In the genomic region with DNA sequence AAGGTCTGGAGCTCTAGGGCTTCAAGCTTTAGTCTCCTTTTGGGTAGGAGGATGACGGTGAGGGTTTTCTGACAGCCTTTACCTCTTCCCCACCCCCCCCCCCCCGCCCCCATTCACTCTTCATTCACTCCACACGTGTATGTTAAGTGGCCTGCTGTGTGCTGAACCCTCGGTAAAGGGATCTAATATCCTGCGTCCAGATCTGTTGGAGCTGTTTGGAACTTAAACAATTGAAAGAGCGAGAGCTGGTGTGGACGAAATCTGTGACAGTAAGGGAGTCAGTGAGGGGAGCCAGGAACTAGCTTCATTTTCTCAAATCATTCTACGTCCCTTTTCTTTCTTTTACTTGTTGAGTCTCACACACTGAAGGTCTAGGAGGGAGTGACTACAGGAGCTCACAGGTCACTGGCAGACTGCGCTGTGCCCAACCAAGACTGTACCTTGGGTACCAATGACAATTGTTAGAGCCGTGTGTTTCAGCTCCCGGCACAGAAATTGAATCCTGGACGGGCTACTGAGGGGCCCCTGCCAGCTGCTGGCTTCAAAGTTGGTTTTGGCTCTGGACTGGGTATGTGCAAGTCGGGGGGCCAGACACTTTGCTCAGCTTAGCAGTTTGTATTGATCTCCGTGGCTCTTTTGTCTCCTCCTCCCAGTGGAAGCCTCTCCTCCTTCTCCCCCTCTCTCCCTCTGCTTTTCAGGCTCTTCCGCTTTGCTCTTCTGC, we compare ENCODE assay signal across 9 mouse cellular contexts. TPM values are rescaled to one million over a fixed set of nuclear protein-coding genes. Genes with fewer than 3 reads are reported as not detected.
DNase-seq lines count a peak whose midpoint lies in the region; ATAC-seq and TF ChIP-seq lines count a peak whose summit lies in the region.
"Had no signal": no experiment of that assay in that cellular context is flagged by ENCODE, and none has a peak within 500 bp of the region (broad histone marks: within the 10 kb centered on the region; RNA-seq: fewer than 3 reads in every experiment).

A gene (plus strand): TSS at position 689 of the 721 bp plus-strand sequence.

- H3K4me3 ChIP-seq in heart, adult 2 months, result peak within 1 kb of the TSS; percentile 22; the same call in 1 of the 2 replicates
- peak within 1 kb of the TSS; percentile 35 for H3K4me3 ChIP-seq in bone marrow macrophage, adult 2 months (ENCODE audit: insufficient read depth, low read length)
- H3K4me3 ChIP-seq in forebrain, embryonic 11.5 days (ENCODE audit: low read depth, low read length), result peak within 1 kb of the TSS; percentile 28
- H3K4me3 ChIP-seq in midbrain, embryonic 16.5 days (ENCODE audit: low read depth, low read length), result peak within 1 kb of the TSS; percentile 43

- no peak for TF ChIP-seq CTCF in heart, adult 2 months (IDR thresholded peaks at IDR 0.05)
- no peak for TF ChIP-seq CTCF in bone marrow macrophage, adult 2 months (IDR thresholded peaks at IDR 0.05; ENCODE audit: low read depth, low read length)

- H3K9ac ChIP-seq in heart, adult 2 months (ENCODE audit: low read depth, low read length), result no peak within 1 kb of the TSS
- H3K9ac ChIP-seq in forebrain, embryonic 11.5 days (ENCODE audit: low read length), result peak within 1 kb of the TSS; percentile 47
- peak within 1 kb of the TSS; percentile 66 for H3K9ac ChIP-seq in midbrain, embryonic 16.5 days (ENCODE audit: low read depth, low read length)

- H3K27ac ChIP-seq in heart, adult 2 months, result no peak within 1 kb of the TSS
- no peak within 1 kb of the TSS for H3K27ac ChIP-seq in bone marrow macrophage, adult 2 months (ENCODE audit: insufficient read depth, low read depth, low read length)
- H3K27ac ChIP-seq in forebrain, embryonic 11.5 days (ENCODE audit: low read depth, low read length), result no peak within 1 kb of the TSS
- H3K27ac ChIP-seq in midbrain, embryonic 16.5 days (ENCODE audit: low read length), result peak within 1 kb of the TSS; percentile 83

- peak within 1 kb of the TSS; percentile 49 for H3K4me2 ChIP-seq in forebrain, embryonic 11.5 days (ENCODE audit: low read depth, low read length, severe bottlenecking)
- peak within 1 kb of the TSS; percentile 65 for H3K4me2 ChIP-seq in midbrain, embryonic 16.5 days (ENCODE audit: low read length)

- TF ChIP-seq EP300 in heart, adult 2 months (IDR thresholded peaks at IDR 0.05; ENCODE audit: insufficient read depth, low read depth, low read length), result no peak

- WGBS in heart, adult 2 months, result 34% methylated on average over 15 of the region's 15 CpGs
- 28% methylated on average over 14 of the region's 15 CpGs for WGBS in forebrain, embryonic 11.5 days
- 25% methylated on average over 15 of the region's 15 CpGs for WGBS in midbrain, embryonic 16.5 days

- TF ChIP-seq POLR2A in heart, adult 2 months (IDR thresholded peaks at IDR 0.05; ENCODE audit: insufficient read depth, low read depth, low read length), result no peak
- TF ChIP-seq POLR2A in bone marrow macrophage, adult 2 months (IDR thresholded peaks at IDR 0.05; ENCODE audit: borderline replicate concordance, low read depth, low read length), result no peak

- H3K36me3 ChIP-seq in heart, adult 2 months (ENCODE audit: control insufficient read depth, insufficient read depth, low read length), result no peaks in the 10 kb centered on the region
- H3K36me3 ChIP-seq in forebrain, embryonic 11.5 days (ENCODE audit: control insufficient read depth, insufficient read depth, low read length), result no peaks in the 10 kb centered on the region
- H3K36me3 ChIP-seq in midbrain, embryonic 16.5 days (ENCODE audit: control insufficient read depth, insufficient read depth, low read length), result no peaks in the 10 kb centered on the region
- H3K36me3 ChIP-seq: G1E had no signal

- intact Hi-C loops in heart, adult 2 months (cut with DNase I), result no loop called here
- intact Hi-C loops in heart, postnatal 25 days (cut with DNase I), result no loop called here

- peak; percentile 62 for ATAC-seq in forebrain, embryonic 11.5 days (replicated peaks; ENCODE audit: low FRiP score)
- ATAC-seq in midbrain, embryonic 16.5 days, result peak; percentile 76

- H3K79me2 ChIP-seq in heart, adult 2 months (replicated peaks; ENCODE audit: control insufficient read depth, insufficient read depth, low read length), result no peaks in the 10 kb centered on the region

- no peak for DNase-seq in heart, adult 2 months
- DNase-seq in heart, postnatal 25 days (ENCODE audit: low spot score), result no peak
- peak; percentile 50 for DNase-seq in forebrain, embryonic 11.5 days (ENCODE audit: low spot score)
- DNase-seq in layer of hippocampus, postnatal 10 days (ENCODE audit: low spot score in 2 of 2), result peak; percentile 21 to 42
- no peak for DNase-seq in urinary bladder, postnatal 14 days (ENCODE audit: low spot score)
- no peak for DNase-seq in urinary bladder, postnatal 25 days (ENCODE audit: low spot score)

- no peaks in the 10 kb centered on the region for H3K27me3 ChIP-seq in heart, adult 2 months (ENCODE audit: control insufficient read depth, insufficient read depth, low read length)
- H3K27me3 ChIP-seq in forebrain, embryonic 11.5 days (ENCODE audit: control insufficient read depth, insufficient read depth, low read length), result no peaks in the 10 kb centered on the region; the same call in 1 of the 2 replicates
- no peaks in the 10 kb centered on the region for H3K27me3 ChIP-seq in midbrain, embryonic 16.5 days (ENCODE audit: control insufficient read depth, insufficient read depth, low read depth, low read length)

- no peaks in the 10 kb centered on the region for H3K4me1 ChIP-seq in heart, adult 2 months (ENCODE audit: control insufficient read depth, insufficient read depth, low read length)
- no peaks in the 10 kb centered on the region for H3K4me1 ChIP-seq in bone marrow macrophage, adult 2 months (ENCODE audit: control insufficient read depth, insufficient read depth, low read length)
- no peaks in the 10 kb centered on the region for H3K4me1 ChIP-seq in forebrain, embryonic 11.5 days (replicated peaks; ENCODE audit: control insufficient read depth, insufficient read depth, low read length)
- H3K4me1 ChIP-seq in midbrain, embryonic 16.5 days (ENCODE audit: control insufficient read depth, insufficient read depth, low read length), result peaks cover 6% of the 10 kb centered on the region; the same call in 1 of the 2 replicates

- H3K9me3 ChIP-seq in forebrain, embryonic 11.5 days (ENCODE audit: control insufficient read depth, low read length), result no peaks in the 10 kb centered on the region
- H3K9me3 ChIP-seq in midbrain, embryonic 16.5 days (replicated peaks; ENCODE audit: control insufficient read depth, low read length, poor library complexity, severe bottlenecking), result no peaks in the 10 kb centered on the region
- H3K9me3 ChIP-seq: G1E had no signal

RNA-seq across cellular contexts. Expression of the gene that starts here (rescaled TPM):
- under 1 TPM; 0.10 to 0.36 TPM for total RNA-seq in heart, adult 2 months (2021)
- 0.27 and 0.50 TPM in 2 replicates for polyA plus RNA-seq in heart, adult 2 months (2012; rRNA removed)
- under 1 TPM; 0.08 to 0.39 TPM for total RNA-seq in heart, postnatal 25 days (2021)
- 0.15 and 0.23 TPM in 2 replicates for polyA plus RNA-seq in bone marrow macrophage, adult 2 months (2012; ENCODE audit: insufficient read depth, insufficient read length, missing spikeins)
- 5.2 and 6.4 TPM in 2 replicates for polyA plus RNA-seq in forebrain, embryonic 11.5 days (2014; fragmentation: Nextera tagmentation; extraction: Ambion mirVana)
- 10 to 100 TPM; 40.3 to 40.6 TPM for total RNA-seq in layer of hippocampus, postnatal 10 days (2021)
- 22.4 and 24.1 TPM in 2 replicates for polyA plus RNA-seq in midbrain, embryonic 16.5 days (2015; fragmentation: Nextera tagmentation; extraction: Ambion mirVana)

Comparison
In these comparisons a context has a peak if more than half of its experiments do, and no peak if none do; other contexts are left out.
1. RNA of the gene that starts here (total RNA-seq): 40.3 to 40.6 TPM in layer of hippocampus, postnatal 10 days; 0.08 to 0.39 TPM in heart, postnatal 25 days and 0.10 to 0.36 TPM in heart, adult 2 months; every median in the first group is over 10 times any median in the second.
2. DNase-seq: peak in forebrain, embryonic 11.5 days (single experiment) and layer of hippocampus, postnatal 10 days (2 of 2); none in heart, adult 2 months (0 of 2), heart, postnatal 25 days (single experiment), urinary bladder, postnatal 14 days (single experiment) and urinary bladder, postnatal 25 days (single experiment).
3. Peak in every context shown above with its lines, with median percentiles within 50 percentile points of each other: H3K4me3 ChIP-seq.